Mouse (Mus musculus): ENCODE measurements around the gene Rptn. TPM values are rescaled to one million over a fixed set of nuclear protein-coding genes. Genes with fewer than 3 reads are reported as not detected.

Rptn gene
- total and polyA plus RNA-seq, 2 experiments from 2014 or later: 0.05 TPM; not detected in 1

- H3K9ac ChIP-seq (replicated peaks; ENCODE audit: low read length): peak overlapping the region; percentile 39
- H3K27me3 ChIP-seq (ENCODE audit: insufficient read depth, low read length): peaks cover 14% of the 10 kb centered on the region
- under 1% methylated on average over 59 of the region's 59 CpGs for WGBS
- H3K4me3 ChIP-seq (ENCODE audit: low read length): peak overlapping the region; percentile 51
- no peaks in the 10 kb centered on the region for H3K9me3 ChIP-seq (ENCODE audit: low read length)
- H3K27ac ChIP-seq: peak overlapping the region; percentile 27; the same call in 1 of the 2 replicates
- DNase-seq (ENCODE audit: low spot score) (peak; percentile 83), ATAC-seq (peak; percentile 67)
- H3K36me3 ChIP-seq (ENCODE audit: insufficient read depth, low read length): no peaks in the 10 kb centered on the region
- H3K4me2 ChIP-seq (ENCODE audit: low read depth, low read length): peak overlapping the region; percentile 92
- H3K4me1 ChIP-seq (ENCODE audit: insufficient read depth, low read length): 0 out of 2 replicates have a peak, but pooled peaks cover 4% of the 10 kb centered on the region
- TF ChIP-seq CTCF (IDR thresholded peaks at IDR 0.05; ENCODE audit: low read depth): peak; percentile 71
These were observed 53.8 kb downstream of the Rptn start for GRCm38 (mm10) chr3:93447138-93447841.

Small RNA genes within 50 kb of the gene (microRNA-seq; reads per million reads assigned to microRNA genes)
- gene Gm22752 (0 reads per million in 2 experiments), gene Gm44353 (0 reads per million in 2 experiments)

Other genes with a start within 250 kb of the Rptn start
- not detected in 2 replicates for gene Crnn, start 248.9 kb upstream of the Rptn start, total RNA-seq (2014; rRNA removed)
- gene Crnn, start 248.9 kb upstream of the Rptn start, polyA plus RNA-seq (2015; fragmentation: Nextera tagmentation; extraction: Ambion mirVana): not detected in 2 replicates
- gene Flg2, start 196.4 kb upstream of the Rptn start, total RNA-seq (2014; rRNA removed): 0.05 TPM in 1 of 2 replicates, not detected in the other
- gene Flg2, start 196.4 kb upstream of the Rptn start, polyA plus RNA-seq (2015; fragmentation: Nextera tagmentation; extraction: Ambion mirVana): not detected in 2 replicates
- 0.29 TPM in 1 of 2 replicates, not detected in the other for gene Flg, start 120.2 kb upstream of the Rptn start, total RNA-seq (2014; rRNA removed)
- not detected in 2 replicates for gene Flg, start 120.2 kb upstream of the Rptn start, polyA plus RNA-seq (2015; fragmentation: Nextera tagmentation; extraction: Ambion mirVana)
- not detected in 2 replicates for gene Hrnr, start 74.0 kb upstream of the Rptn start, total RNA-seq (2014; rRNA removed)
- gene Hrnr, start 74.0 kb upstream of the Rptn start, polyA plus RNA-seq (2015; fragmentation: Nextera tagmentation; extraction: Ambion mirVana): not detected in 2 replicates
- gene Tchh, start 48.6 kb downstream of the Rptn start, total RNA-seq (2014; rRNA removed): 0.11 and 0.21 TPM in 2 replicates
- gene Tchh, start 48.6 kb downstream of the Rptn start, polyA plus RNA-seq (2015; fragmentation: Nextera tagmentation; extraction: Ambion mirVana): 2.0 and 2.5 TPM in 2 replicates
- gene Tchhl1, start 75.1 kb downstream of the Rptn start, total RNA-seq (2014; rRNA removed): not detected in 2 replicates
- not detected in 2 replicates for gene Tchhl1, start 75.1 kb downstream of the Rptn start, polyA plus RNA-seq (2015; fragmentation: Nextera tagmentation; extraction: Ambion mirVana)
- gene S100a11, start 126.8 kb downstream of the Rptn start, total RNA-seq (2014; rRNA removed): 9.7 and 16.4 TPM in 2 replicates
- 234 and 235 TPM in 2 replicates for gene S100a11, start 126.8 kb downstream of the Rptn start, polyA plus RNA-seq (2015; fragmentation: Nextera tagmentation; extraction: Ambion mirVana)
- 91.5 and 109 TPM in 2 replicates for gene S100a10, start 161.4 kb downstream of the Rptn start, total RNA-seq (2014; rRNA removed)
- gene S100a10, start 161.4 kb downstream of the Rptn start, polyA plus RNA-seq (2015; fragmentation: Nextera tagmentation; extraction: Ambion mirVana): 198 and 206 TPM in 2 replicates